8 mouse cellular contexts compared by ENCODE assay signal in the genomic region with DNA sequence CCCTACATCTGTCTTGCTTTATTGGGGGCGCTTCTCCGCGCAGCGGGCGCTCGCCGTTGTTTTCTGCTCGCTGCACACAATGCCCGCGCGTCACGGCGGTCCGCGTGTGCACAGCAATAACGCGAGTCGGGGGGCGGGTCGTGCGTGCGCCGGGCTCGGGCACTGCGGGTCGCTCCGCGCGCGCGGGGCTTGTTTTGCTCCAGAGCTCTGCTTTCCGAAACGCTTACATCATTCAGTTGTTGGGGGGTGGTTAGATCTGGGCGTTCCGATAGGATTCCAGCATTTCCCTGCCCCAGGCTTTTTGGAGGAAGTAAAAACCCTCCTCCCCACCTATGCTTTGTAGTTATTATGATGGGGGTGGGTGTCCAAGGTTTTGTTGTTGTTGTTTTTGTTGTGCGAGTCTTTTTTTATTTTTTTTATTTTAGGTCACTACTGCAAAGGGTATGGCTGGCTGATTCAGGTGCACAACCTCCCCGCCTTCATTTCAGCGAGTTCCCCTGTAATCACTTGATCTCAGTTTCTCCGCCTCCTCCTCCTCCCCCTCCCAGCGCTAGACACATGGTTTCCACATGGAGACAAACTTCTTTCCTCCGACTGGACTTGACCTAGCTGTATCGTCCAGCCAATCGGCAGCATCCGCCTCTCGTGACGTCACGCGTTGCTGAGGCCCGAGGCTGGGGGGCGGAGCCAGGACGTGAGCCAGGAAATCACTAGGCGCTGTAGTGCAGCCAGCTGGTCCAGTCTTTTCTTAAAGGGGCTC. TPM values are rescaled to one million over a fixed set of nuclear protein-coding genes. Genes with fewer than 3 reads are reported as not detected.
A peak's percentile ranks its signal among the peaks of the same experiment; 100 is the strongest.
DNase-seq lines count a peak whose midpoint lies in the region; ATAC-seq and TF ChIP-seq lines count a peak whose summit lies in the region.

No protein-coding gene starts in this region.

- H3K4me2 ChIP-seq in heart, embryonic 12.5 days: peak overlapping the region; percentile 82
- H3K4me2 ChIP-seq in kidney, postnatal 0 days (ENCODE audit: low read length): peak overlapping the region; percentile 91
- H3K4me2 ChIP-seq in liver, embryonic 11.5 days: peak overlapping the region; percentile 100
- peak overlapping the region; percentile 97 for H3K4me2 ChIP-seq in stomach, embryonic 14.5 days (replicated peaks; ENCODE audit: low read depth, low read length)

- H3K36me3 ChIP-seq in heart, embryonic 12.5 days: no peaks in the 10 kb centered on the region
- no peaks in the 10 kb centered on the region for H3K36me3 ChIP-seq in kidney, postnatal 0 days (ENCODE audit: insufficient read depth, low read length)
- H3K36me3 ChIP-seq in liver, embryonic 11.5 days (ENCODE audit: control insufficient read depth, insufficient read depth, low read length): no peaks in the 10 kb centered on the region
- no peaks in the 10 kb centered on the region for H3K36me3 ChIP-seq in stomach, embryonic 14.5 days (ENCODE audit: control insufficient read depth, insufficient read depth, low read length)

- peak overlapping the region; percentile 82 for H3K4me3 ChIP-seq in heart, embryonic 12.5 days
- H3K4me3 ChIP-seq in kidney, postnatal 0 days (replicated peaks; ENCODE audit: low read depth, low read length): peak overlapping the region; percentile 96
- peak overlapping the region; percentile 97 for H3K4me3 ChIP-seq in liver, embryonic 11.5 days (ENCODE audit: low read depth, low read length)
- peak overlapping the region; percentile 74 for H3K4me3 ChIP-seq in stomach, embryonic 14.5 days (ENCODE audit: low read depth, low read length)

- H3K27ac ChIP-seq in heart, embryonic 12.5 days (ENCODE audit: poor library complexity, severe bottlenecking): peak overlapping the region; percentile 98
- peak overlapping the region; percentile 97 for H3K27ac ChIP-seq in kidney, postnatal 0 days
- peak overlapping the region; percentile 97 for H3K27ac ChIP-seq in liver, embryonic 11.5 days (ENCODE audit: low read depth, low read length)
- peak overlapping the region; percentile 97 for H3K27ac ChIP-seq in stomach, embryonic 14.5 days (ENCODE audit: low read length)

- H3K4me1 ChIP-seq in heart, embryonic 12.5 days (replicated peaks): peaks cover 25% of the 10 kb centered on the region
- H3K4me1 ChIP-seq in kidney, postnatal 0 days (replicated peaks; ENCODE audit: insufficient read depth, low read length): peaks cover 12% of the 10 kb centered on the region; the same call in 1 of the 2 replicates
- peaks cover 12% of the 10 kb centered on the region for H3K4me1 ChIP-seq in liver, embryonic 11.5 days (replicated peaks; ENCODE audit: control insufficient read depth, insufficient read depth, low read length)
- peaks cover 22% of the 10 kb centered on the region; the same call in 1 of the 2 replicates for H3K4me1 ChIP-seq in stomach, embryonic 14.5 days (ENCODE audit: control insufficient read depth, insufficient read depth, low read length)

- WGBS in heart, embryonic 12.5 days: under 1% methylated on average over 52 of the region's 52 CpGs
- WGBS in kidney, postnatal 0 days: under 1% methylated on average over 52 of the region's 52 CpGs
- WGBS in liver, embryonic 11.5 days: under 1% methylated on average over 52 of the region's 52 CpGs
- under 1% methylated on average over 52 of the region's 52 CpGs for WGBS in stomach, embryonic 14.5 days

- H3K9ac ChIP-seq in heart, embryonic 12.5 days: peak overlapping the region; percentile 93
- peak overlapping the region; percentile 85 for H3K9ac ChIP-seq in kidney, postnatal 0 days (ENCODE audit: low read depth, low read length)
- peak overlapping the region; percentile 92 for H3K9ac ChIP-seq in liver, embryonic 11.5 days (ENCODE audit: low read depth, low read length)
- peak overlapping the region; percentile 67 for H3K9ac ChIP-seq in stomach, embryonic 14.5 days (replicated peaks; ENCODE audit: low read depth, low read length)

- peak; percentile 81 for ATAC-seq in erythroid progenitor cell, adult 5-6 weeks (replicated peaks; ENCODE audit: low FRiP score, poor library complexity, severe bottlenecking)
- ATAC-seq in heart, embryonic 12.5 days (ENCODE audit: insufficient number of reproducible peaks, low FRiP score): peak; percentile 88
- ATAC-seq in kidney, postnatal 0 days (replicated peaks; ENCODE audit: low FRiP score, low read depth): peak; percentile 87
- peak; percentile 83 for ATAC-seq in liver, embryonic 11.5 days (replicated peaks; ENCODE audit: low FRiP score)
- peak; percentile 90 for ATAC-seq in stomach, embryonic 14.5 days (ENCODE audit: insufficient number of reproducible peaks, insufficient read depth, low FRiP score, low read depth)

- TF ChIP-seq CTCF in kidney, postnatal 0 days (IDR thresholded peaks at IDR 0.05; ENCODE audit: low read depth): no peak

- H3K9me3 ChIP-seq in heart, embryonic 12.5 days (replicated peaks): no peaks in the 10 kb centered on the region
- H3K9me3 ChIP-seq in kidney, postnatal 0 days (replicated peaks; ENCODE audit: low read length): no peaks in the 10 kb centered on the region
- no peaks in the 10 kb centered on the region for H3K9me3 ChIP-seq in liver, embryonic 11.5 days (ENCODE audit: control insufficient read depth, low read length)
- H3K9me3 ChIP-seq in stomach, embryonic 14.5 days (ENCODE audit: control insufficient read depth, low read depth, low read length): no peaks in the 10 kb centered on the region

- no peaks in the 10 kb centered on the region for H3K27me3 ChIP-seq in heart, embryonic 12.5 days (replicated peaks)
- H3K27me3 ChIP-seq in kidney, postnatal 0 days (ENCODE audit: insufficient read depth, low read length): no peaks in the 10 kb centered on the region
- H3K27me3 ChIP-seq in liver, embryonic 11.5 days (replicated peaks; ENCODE audit: control insufficient read depth, insufficient read depth, low read length): no peaks in the 10 kb centered on the region
- no peaks in the 10 kb centered on the region for H3K27me3 ChIP-seq in stomach, embryonic 14.5 days (ENCODE audit: control insufficient read depth, insufficient read depth, low read length)

- DNase-seq in CD4-positive helper T cell, adult 2 months (ENCODE audit: low read depth, low spot score): peak; percentile 95
- peak; percentile 94 for DNase-seq in brain, embryonic 18.5 days (ENCODE audit: low read depth, low spot score)
- peak; percentile 99 for DNase-seq in kidney, postnatal 0 days (ENCODE audit: low spot score)
- DNase-seq in liver, embryonic 11.5 days (ENCODE audit: low spot score): peak; percentile 98
- DNase-seq in naive thymus-derived CD4-positive, alpha-beta T cell, adult 2 months (ENCODE audit: low read depth): peak; percentile 98

RNA-seq across cellular contexts. Expression of gene Mxi1, which starts 3.5 kb away (rescaled TPM):
- 92.3 and 96.0 TPM in 2 replicates for total RNA-seq in erythroid progenitor cell, adult 5-6 weeks (2015; ENCODE audit: low replicate concordance)
- 167 and 196 TPM in 2 replicates for total RNA-seq in erythroid progenitor cell, adult 5-6 weeks (2017; ENCODE audit: low replicate concordance)
- polyA plus RNA-seq in heart, embryonic 12.5 days (2016; fragmentation: Nextera tagmentation; extraction: Ambion mirVana): 40.0 and 42.7 TPM in 2 replicates
- polyA plus RNA-seq in kidney, postnatal 0 days (2015; fragmentation: Nextera tagmentation; extraction: Ambion mirVana): 51.9 and 55.0 TPM in 2 replicates
- 34.3 and 42.6 TPM in 2 replicates for polyA plus RNA-seq in liver, embryonic 11.5 days (2014; fragmentation: Nextera tagmentation; extraction: Ambion mirVana)
- polyA plus RNA-seq in stomach, embryonic 14.5 days (2014; fragmentation: Nextera tagmentation; extraction: Ambion mirVana): 29.3 and 30.3 TPM in 2 replicates

RNA-seq across cellular contexts. Expression of gene Gm10197, which starts 57.7 kb away (rescaled TPM):
- total RNA-seq in erythroid progenitor cell, adult 5-6 weeks (2015; ENCODE audit: low replicate concordance): not detected in 2 replicates
- not detected in 2 replicates for total RNA-seq in erythroid progenitor cell, adult 5-6 weeks (2017; ENCODE audit: low replicate concordance)
- polyA plus RNA-seq in heart, embryonic 12.5 days (2016; fragmentation: Nextera tagmentation; extraction: Ambion mirVana): not detected in 2 replicates
- not detected in 2 replicates for polyA plus RNA-seq in kidney, postnatal 0 days (2015; fragmentation: Nextera tagmentation; extraction: Ambion mirVana)
- 3.3 TPM in 1 of 2 replicates, not detected in the other for polyA plus RNA-seq in liver, embryonic 11.5 days (2014; fragmentation: Nextera tagmentation; extraction: Ambion mirVana)
- not detected in 2 replicates for polyA plus RNA-seq in stomach, embryonic 14.5 days (2014; fragmentation: Nextera tagmentation; extraction: Ambion mirVana)

Comparison
In these comparisons a context has a peak if more than half of its experiments do, and no peak if none do; other contexts are left out.
1. Peak in every context shown above with its lines: DNase-seq, ATAC-seq, H3K4me3 ChIP-seq and H3K27ac ChIP-seq.